Mouse (Mus musculus) G1E (cell line): ENCODE measurements around the gene Gm28230.

Experiments
- CTCF ChIP-seq: IDR thresholded peaks from 2 replicates; pipeline ENCODE4 v1.5.1; 2012; ENCODE audit warnings: low read depth, low read length, inconsistent platforms, mixed read lengths
- GATA1 ChIP-seq: IDR thresholded peaks from 2 replicates; pipeline ENCODE4 v1.6.1; 2012; ENCODE audit warnings: borderline replicate concordance, low read length, inconsistent platforms, mixed read lengths

DNA sequence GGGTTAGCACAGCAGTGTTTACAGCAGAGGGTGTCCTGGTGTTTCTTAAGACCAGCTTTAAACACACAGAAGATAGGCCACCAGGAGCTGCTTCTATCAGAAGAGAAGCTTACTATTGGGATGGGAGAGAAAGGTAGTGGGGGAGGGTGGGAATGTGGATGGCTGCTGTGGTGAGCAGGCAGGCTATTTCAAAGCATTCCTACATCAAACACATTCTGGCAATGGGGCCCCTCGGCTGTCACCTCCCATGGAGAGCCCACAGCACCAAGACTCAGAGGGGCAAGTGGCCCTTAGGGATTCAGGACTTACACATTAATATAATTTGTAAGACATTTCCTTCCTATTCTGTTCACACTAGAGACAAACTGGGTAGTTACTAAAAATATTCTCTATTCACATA, 33.6 kb downstream of the Gm28230 start:
- TF ChIP-seq CTCF (no peak), GATA1 (no peak)
